Mouse (Mus musculus) cerebellum, adult 9-11 months (tissue): ENCODE data around the gene Gtf2h1.
A peak's percentile ranks its signal among the peaks of the same experiment; 100 is the strongest.
"Not testable (repeated sequence)": the region's sequence is repeated elsewhere in the genome, so short reads cannot be mapped to it uniquely, and the experiment has no call there.

Experiments
- DNase-seq: peaks from one replicate; pipeline ENCODE4 v3.0.0; 2022

Gtf2h1 gene

DNA sequence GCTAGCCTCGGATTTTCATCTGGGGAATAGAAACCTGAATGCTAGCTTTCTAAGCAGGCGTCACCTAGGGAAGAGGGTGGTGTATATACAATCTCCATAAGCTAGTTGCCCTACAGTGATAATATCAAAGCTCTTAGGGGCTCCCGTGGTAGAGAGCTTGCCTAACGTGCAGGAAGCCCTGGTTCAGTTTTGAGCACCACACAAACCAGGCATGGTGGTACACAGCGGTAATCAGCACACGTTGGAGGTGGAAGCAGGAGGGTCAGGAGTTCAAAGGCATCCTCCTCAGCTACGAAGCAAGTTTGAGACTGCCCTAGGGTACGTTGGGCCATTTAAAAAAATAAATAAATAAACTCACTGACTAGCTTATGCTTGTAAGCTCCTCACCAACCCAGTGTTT, 35.8 kb downstream of the Gtf2h1 start:
- DNase-seq: no peak

DNA sequence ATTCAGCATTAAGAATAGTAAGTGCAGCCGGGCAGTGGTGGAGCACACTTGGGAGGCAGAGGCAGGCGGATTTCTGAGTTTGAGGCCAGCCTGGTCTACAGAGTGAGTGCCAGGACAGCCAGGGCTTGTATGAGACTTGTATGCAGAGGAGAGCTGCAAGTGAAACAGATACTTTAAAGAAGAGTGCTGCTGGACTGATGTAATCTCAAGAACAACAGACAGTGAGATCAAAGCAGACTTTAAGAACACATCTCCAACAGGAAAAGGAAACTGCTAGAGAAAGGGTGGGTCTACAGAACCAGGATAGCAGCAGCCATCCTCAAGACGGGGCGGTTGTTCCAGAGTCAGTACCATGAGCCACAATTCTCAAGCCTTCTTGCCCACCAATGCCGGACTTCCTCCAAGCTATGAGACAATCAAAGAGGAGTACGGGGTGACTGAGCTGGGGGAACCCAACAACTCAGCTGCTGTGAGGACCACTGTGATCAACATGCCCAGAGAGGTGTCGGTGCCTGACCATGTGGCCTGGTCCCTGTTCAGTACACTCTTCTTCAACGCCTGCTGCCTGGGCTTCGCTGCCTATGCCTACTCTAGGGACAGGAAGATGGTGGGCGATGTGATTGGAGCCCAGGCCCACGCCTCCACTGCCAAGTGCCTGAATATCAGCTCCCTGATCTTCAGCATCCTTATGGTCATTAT, 36.4 kb downstream of the Gtf2h1 start:
- DNase-seq: not testable (repeated sequence)

DNA sequence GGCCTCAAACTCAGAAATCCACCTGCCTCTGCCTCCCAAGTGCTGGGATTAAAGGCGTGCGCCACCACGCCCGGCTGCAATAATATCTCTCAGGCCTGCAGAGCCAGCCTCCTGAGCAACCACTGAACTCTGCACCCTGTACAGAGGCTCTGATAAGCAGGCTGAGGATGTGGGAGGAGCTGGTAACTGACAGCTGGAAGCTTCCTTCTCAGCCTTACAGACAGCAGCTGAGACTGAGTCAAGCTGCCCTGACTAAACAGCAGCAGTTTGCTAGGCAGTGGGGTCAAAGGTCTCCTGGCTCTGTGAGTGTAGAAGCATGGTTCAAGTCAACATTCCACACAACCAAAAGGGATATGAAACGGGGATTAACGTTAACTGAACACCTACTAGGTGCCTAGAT, 37.4 kb downstream of the Gtf2h1 start:
- no peak for DNase-seq

DNA sequence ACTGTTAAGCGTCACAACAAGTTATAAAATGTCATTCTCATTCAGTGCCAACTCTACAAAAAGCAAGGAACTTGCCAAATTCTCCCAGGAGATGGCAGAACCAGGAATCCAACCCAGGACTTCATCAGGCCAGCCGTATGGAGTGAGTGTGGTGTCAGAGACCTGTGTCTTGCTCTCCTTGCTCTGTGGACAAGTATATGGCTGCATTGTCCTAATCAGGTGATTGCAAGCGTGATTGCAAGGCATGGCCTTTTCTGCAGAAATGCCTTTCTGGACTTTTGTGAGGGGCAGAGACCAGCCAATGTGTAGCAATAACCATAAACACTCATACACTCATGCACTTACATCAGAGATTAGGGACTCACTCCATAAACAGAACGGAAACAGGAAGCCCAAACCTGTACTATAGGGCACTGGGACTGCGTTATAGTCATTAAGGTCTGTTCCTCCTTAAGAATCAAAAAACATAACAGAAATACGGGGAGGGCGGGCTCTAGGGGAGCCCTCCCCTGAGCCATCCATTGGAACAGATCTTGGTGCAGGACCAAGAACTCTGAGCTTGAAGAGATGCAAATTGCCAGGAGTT, 37.9 kb downstream of the Gtf2h1 start:
- DNase-seq: no peak

DNA sequence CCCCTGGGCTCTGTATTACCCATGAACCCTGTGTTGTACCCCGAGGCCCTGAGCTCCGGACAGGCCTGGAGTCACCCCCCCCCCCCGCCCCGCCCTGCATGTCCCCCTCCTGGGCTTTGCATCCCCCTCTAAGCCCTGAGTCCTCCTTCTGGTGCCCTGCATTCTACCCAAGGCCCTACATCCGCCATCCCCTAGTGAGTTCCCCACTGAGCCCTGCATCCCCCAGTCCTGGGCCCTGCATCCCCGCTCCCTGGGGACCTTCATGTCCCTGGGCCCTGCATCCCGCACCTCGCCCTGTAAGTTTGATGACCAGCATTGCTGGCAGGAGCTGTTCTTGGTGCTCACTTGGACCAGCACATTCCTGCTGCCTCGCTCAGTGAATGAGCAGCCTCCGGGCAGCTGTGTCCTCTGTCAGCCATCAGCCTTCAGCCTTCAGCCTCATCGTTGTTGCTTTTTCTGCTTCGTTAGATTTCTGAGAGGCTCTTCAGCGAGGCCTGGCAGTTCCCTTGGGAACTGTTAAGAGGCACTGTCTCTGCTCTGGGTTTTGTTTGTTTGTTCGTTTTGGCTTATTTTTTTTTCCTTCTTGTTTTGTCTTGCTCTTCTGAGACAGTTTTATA, 39.2 kb downstream of the Gtf2h1 start:
- no peak for DNase-seq

DNA sequence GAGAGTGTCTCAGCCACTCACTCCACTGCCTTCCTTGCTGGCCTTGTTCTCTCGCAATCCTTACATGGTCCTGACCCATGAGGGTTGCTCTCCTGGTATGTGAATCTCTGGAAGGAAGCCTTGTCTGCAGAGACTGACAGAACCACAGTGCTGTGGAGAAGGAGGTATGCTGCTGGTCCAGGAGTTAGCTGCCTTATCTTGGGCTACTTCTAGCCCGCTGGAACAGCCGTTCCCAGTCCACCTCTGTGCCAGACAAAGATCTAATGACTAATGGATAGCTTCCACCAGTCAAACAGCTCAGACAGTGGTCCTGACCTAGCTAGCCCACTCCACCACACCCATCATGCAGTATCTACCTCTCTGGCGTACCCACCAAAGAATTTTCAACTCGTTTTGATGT, 40.5 kb downstream of the Gtf2h1 start:
- DNase-seq: no peak

DNA sequence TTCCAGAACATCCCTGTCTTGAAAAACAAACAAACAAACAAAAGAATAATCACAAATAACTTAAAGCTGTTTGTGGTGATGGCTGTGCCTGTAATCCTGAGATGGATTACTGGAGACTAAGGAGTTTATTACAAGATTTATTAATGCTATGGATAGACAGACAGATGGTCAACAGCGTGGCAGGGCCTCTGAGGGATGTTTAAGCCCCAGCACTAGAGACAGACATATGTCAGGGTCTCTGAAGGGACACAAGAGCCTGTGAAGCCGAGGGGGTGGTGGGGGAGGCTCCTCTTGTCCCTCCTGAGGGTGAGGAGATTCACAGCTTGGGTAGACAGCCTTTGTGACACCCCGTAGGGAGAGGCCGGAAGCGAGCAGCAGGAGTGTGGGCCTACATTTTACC, 41.2 kb downstream of the Gtf2h1 start:
- DNase-seq: no peak

DNA sequence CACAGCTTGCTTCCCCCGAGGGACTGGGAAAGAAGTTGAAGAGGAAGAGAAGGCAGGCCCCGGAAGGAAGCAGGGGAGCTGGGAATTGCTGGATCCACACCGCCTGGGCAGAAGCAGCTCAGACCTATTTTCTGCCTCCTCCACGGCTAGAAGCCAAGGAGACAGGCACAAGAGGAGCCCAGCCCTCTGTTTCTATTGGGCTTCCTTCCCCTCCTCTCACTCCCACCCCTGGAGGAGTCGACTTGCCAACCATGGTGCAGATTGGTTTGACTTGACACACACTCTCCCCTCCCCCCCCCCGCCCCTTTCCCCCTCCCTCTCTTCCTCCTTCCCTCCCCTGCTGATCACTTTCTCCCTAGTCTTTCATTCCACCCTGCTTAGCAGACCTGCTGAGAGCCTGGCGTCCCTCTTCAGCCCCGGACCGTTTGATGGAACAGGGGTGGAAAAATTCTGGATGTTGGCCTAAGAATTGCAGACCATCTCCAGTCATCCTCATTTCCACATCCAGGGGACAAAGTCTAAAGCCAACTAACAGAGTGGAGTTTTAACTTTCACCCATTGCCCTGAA, 42.3 kb downstream of the Gtf2h1 start:
- DNase-seq: peak; percentile 43

DNA sequence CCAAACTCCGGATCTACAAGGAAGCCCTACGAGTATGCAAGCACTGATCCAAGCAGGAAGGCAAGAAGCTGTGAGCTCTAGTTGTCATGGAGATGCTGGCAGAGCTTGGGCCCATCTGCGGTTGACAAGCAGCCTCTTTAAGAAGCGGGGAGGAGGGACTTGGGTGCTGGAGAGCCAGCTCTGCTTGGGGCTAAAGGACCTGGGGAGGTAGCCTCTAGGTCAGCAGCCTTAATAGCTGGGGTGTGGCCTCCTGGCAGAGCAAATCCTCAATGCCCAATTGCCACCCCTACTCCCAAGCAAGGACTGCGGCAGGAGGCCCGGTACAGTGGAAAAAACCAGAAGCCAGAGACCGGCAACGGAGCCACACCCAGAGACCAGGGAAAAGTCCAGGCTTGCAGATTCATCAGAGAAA, 43.0 kb downstream of the Gtf2h1 start:
- peak; percentile 90 for DNase-seq

DNA sequence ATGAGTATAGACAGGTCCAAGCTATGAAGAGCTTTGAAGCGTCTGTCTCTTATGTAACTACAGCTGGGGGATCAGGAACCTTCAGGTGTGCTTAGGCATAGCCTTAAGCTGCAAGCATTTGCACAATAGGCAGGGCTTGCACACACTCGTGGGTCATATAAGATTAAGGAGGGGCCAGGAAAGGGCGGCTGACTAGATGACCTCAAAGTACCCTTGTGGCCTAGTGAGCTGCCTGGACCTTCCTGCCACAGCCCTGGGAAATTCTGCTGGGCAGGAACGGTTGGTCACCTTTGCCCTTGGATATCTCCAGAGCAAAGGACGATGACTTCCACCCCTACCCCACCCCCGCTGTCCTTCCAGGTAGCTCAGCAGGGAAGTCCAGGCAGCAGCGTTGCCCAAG, 43.5 kb downstream of the Gtf2h1 start:
- peak; percentile 33 for DNase-seq

DNA sequence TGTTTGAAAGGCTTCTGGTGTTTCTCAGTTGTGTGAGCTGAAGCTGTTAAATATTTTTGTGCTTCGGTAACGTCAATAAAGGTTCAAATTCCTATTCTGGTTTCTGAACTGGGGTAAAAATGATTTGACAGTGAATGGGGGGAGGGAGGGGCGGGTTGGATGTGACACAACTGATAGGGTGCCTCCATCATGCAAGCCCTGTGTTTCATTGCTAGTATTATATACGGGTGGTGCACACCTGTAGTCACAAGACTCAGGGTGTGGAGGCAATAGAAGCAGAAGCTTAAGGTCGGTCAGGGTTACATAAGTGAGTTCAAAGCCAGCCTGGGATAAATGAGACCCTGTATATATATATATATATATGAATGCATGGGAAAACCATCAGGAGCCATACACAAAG, 44.0 kb downstream of the Gtf2h1 start:
- DNase-seq: no peak

DNA sequence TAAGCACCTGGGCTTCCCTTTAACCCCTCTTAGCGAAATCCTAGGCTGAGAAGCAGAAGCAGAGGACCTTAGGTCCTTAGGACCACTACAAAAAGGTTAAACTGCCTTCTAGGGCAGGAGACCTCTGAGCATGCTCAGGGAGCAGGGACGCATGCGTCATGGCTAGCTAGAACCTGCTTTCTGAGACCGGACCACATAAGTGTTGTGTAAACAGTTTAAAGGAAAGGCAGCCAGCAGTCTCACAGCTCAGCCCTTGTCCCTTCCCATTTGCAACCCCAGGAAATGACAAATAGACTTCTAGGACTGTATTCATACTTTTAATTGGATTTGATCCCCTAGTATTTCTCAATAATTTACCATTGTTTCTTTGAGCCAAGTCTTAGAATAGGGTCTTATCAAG, 44.4 kb downstream of the Gtf2h1 start:
- DNase-seq: no peak

DNA sequence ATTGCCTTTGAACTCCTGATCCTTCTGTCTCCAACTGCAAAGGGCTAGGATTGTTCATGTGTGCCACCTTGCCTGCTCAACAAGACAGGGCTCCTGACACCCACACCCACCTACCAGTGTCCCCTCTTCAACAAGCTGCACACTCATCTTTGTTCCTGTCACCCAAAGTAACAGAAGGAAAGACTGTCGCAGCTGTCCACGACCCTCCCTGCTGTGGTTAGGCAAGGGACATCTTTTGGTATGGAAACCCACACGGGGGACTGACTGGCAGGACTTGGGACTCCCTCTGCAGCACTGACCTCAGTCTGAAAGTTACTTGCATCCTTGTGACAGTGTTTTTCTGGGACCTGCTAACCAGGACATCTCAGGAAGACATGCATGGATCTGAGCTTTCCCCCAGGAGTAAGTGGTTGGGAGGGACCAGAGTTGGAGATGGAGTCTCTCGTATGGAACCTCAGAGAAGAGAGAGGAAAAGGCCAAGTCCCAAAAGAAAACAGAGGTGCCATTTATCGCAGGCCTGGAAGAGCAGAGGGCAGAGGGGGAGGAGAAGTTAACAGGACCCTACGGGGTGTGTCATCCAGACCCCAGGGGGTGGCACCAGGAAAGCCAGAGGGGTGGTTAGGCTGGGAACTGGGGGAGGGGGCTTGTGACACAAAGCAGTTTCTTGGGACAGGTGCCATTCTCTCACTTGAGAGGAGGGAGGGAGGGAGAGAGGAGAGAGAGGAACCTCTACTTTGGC, 45.1 kb downstream of the Gtf2h1 start, which contains the start of gene Ldha:
Ldha (plus strand) TSS at position 689 of the 739 bp plus-strand sequence.
- DNase-seq: no peak

DNA sequence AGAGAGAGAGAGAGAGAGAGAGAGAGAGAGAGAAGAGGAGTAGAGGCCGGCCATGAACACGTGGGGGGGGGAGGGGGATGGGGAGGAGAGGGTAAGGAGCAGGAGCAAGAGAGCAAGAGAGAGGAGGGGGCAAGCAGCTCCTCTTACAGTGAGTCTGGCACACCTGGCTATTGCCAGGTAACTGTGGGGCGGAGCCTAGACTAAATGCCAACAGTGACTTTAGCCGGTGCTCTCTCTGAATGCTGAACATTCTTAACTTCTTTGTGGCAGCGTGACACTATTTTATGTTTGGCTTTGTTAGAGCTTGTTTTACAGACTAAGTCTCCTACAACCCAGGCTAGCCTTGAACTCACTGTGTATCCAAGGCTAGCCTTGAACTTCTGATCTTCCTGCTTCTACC, 46.4 kb downstream of the Gtf2h1 start:
- no peak for DNase-seq

DNA sequence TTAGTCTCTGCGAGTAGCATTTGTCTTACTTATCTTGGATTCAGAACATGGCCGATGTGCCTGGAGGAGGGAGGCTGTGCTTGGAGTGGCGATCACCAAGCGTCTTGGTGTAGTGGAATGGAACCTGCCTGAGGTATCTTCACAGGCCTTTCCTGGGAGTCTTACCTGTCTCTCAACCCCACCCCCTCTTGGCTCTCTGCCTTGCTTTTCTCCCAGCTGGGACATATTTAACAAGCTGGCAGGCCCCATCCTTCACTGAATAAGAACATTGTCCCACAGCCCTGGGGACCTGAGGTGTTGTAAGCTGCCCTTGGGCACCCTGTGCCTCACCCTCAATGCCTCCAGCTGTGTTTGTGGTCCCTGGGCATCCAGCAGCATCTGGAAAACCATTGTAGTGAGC, 47.7 kb downstream of the Gtf2h1 start:
- peak; percentile 56 for DNase-seq

DNA sequence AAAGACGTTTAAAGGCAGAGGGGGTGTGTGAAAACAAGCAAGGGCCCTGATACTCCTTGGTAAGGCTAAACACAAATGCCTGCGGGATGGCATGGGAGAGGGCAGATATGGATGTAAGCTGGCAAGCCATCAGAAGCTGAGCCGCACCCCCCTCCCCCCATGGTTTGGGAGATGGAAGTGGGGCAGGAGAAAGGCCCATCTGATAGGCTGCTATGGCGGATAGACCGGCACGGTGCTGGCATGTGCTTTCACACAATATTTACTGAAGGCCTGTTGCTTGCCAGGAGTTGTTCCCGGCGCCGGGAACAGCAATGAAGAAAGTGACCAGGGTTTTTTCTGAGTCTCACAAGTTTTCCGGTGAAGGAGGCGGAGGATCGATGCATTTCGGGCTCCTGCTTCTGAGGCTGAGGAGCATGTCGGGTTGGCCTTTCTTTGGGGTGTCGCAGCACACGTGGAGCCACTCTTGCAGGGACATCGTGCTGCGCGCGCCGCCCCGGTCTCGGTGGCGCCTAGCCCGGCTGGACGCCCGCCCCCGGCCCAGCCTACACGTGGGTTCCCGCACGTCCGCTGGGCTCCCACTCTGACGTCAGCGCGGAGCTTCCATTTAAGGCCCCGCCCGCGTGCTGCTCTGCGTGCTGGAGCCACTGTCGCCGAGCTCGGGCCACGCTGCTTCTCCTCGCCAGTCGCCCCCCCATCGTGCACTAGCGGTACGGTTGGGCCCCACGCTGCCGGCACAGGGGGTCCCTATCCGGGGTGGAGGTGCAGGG, 49.5 kb downstream of the Gtf2h1 start:
- DNase-seq: peak; percentile 88

DNA sequence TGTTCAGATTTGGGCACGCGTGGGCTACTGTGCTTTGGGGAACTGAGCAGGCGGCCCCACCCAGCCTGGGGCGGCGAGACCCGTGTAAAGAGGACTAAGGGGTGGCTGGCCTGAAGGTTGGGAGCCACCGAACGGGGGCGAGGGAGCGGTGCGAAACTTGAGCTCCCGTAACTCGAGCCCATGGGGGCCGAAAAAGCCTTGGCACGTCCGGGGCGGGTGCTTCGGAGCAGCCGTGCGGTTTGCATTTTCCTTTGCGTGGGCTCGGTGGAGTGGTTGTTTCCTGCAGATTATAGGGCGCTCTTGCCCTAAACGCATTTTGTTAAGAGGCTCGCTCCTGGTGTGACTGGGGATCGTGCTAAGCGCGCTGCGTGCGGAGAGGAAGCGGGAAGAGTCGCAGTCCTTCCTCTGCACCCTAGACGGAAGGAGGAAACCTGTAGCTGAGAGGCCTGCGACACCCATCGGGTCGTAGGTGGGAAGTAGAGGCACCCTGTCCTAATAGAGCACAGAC, 50.1 kb downstream of the Gtf2h1 start:
- DNase-seq: no peak

DNA sequence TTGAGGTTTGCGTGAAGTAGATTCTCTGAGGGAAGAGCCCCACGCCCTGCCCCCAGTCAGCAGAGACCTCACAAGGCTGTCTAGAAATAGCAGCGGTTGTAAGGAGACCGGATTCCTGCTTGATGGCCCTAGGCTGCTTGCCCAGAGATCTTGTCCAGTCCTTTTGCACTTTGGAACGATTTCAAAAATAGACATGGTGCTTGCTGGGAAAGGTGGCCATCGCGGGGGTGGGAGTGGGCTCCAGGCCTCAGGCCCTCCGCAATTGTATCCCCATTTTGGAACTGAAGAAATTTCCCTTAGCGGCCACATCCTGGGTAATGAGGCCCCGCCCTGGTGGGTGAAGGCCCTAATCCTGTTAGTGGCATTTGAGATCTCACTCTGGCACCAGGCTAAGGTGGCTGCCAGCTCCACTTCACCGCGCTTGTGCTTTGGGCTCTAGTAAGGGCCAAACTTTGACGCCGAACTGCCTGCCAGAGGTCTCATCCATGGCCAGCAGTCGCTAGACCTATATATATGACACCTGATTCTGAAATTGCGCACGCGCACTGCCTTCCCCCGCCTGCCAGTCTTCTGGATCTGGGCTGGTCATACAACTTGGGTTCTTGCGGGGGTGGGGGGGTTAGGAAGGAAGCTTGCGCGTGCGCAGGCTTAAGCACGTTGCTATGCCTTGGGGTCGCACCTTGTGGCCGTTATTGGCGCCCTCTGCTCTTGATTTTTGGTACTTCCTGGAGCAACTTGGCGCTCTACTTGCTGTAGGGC, 50.8 kb downstream of the Gtf2h1 start:
- DNase-seq: peak; percentile 70

DNA sequence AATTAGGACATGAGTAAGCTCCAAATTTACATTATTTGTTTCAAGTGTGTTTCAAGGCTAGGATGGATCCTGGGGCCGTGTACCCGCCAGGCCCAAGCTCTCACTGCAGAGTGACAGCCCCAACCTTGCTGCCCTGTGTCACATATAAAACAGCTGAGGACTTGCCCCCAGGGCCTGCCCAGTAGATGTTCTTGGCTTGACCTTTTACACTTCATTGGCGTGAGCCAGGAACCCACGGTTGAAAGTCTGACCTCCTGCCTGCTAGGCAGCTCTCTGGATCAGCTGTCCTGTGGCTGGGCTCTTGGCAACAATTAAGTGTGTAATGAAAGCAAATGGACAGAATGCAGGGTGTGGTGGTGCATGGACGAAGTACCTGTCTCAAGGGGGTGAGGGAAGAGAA, 53.4 kb downstream of the Gtf2h1 start:
- no peak for DNase-seq

DNA sequence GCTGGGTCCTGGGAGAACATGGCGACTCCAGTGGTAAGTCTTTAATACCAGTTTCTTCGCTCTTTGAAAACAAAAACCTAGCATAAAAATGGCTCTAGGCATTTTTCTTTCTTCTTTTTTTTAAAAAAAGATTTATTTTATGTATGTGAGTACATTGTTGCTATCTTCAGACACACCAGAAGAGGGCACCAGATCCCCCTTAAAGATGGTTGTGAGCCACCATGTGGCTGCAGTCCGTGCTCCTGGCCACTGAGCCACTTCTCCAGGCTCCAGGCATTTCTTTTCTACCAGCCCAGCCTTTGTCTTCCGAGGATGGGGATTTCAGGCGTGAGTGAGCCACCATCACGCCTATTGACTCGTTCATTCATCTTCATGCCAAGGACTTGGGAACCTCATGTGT, 55.1 kb downstream of the Gtf2h1 start:
- DNase-seq: no peak

DNA sequence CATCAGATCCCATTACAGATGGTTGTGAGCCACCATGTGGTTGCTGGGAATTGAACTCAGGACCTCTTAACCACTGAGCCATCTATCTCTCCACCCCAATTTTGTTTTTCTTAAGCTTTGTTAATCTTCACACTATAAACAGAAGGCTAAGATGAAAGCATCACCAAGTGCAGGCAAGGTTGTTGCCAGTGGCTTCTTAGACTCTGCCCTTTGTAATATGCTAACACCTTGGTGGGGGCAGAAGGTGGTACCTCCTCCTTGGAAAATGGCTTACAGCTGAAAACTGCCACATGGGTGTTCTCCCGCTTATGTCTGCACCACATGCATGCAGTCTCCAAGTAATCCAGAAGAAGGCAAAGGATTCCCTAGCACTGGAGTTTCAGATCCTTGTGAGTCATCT, 56.8 kb downstream of the Gtf2h1 start:
- no peak for DNase-seq

DNA sequence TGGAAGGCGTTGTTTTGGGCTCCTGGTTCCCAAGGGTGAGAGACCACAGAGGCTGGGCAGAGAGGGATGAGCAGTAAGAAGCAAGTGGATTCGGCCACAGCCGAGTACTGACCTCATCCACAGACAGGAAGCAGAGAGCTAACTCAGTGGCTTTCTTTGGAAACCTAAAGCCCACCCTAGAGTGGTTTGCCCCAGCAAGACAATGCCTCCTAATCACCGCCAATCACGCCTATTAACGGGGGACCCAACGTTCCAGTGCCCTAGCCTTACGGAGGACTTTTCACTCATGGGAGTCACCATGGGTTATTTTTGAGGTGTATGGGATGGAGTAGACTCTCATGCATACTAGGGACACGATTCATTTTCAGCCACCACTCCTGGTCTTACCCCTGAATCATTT, 57.5 kb downstream of the Gtf2h1 start:
- DNase-seq: no peak
